Mouse (Mus musculus): ENCODE results near the gene Tufm.
A peak's percentile ranks its signal among the peaks of the same experiment; 100 is the strongest.

The Tufm gene

GRCm38 (mm10) chr7:126487052-126487483 lies at the start of gene Tufm:
Tufm (plus strand) TSS chr7:126487361.
- DNase-seq (ENCODE audit: low read depth, low spot score): peak; percentile 96

- DNase-seq (ENCODE audit: low read depth, low spot score): no peak
These were observed 47.0 kb upstream of the Tufm start for GRCm38 (mm10) chr7:126440134-126440533.

- no peak for DNase-seq (ENCODE audit: low read depth, low spot score)
These were observed 43.2 kb upstream of the Tufm start for GRCm38 (mm10) chr7:126443997-126444396.

GRCm38 (mm10) chr7:126444536-126444935 lies 42.6 kb upstream of the Tufm start:
- DNase-seq (ENCODE audit: low read depth, low spot score): no peak

- no peak for DNase-seq (ENCODE audit: low read depth, low spot score)
These were observed 41.9 kb upstream of the Tufm start for GRCm38 (mm10) chr7:126445104-126445815.

GRCm38 (mm10) chr7:126446217-126446616 lies 40.9 kb upstream of the Tufm start:
- DNase-seq (ENCODE audit: low read depth, low spot score): no peak

GRCm38 (mm10) chr7:126448481-126448880 lies 38.7 kb upstream of the Tufm start:
- no peak for DNase-seq (ENCODE audit: low read depth, low spot score)

GRCm38 (mm10) chr7:126449991-126450390 lies 37.2 kb upstream of the Tufm start:
- no peak for DNase-seq (ENCODE audit: low read depth, low spot score)

GRCm38 (mm10) chr7:126450641-126451040 lies 36.5 kb upstream of the Tufm start:
- DNase-seq (ENCODE audit: low read depth, low spot score): no peak

GRCm38 (mm10) chr7:126452244-126452643 lies 34.9 kb upstream of the Tufm start:
- DNase-seq (ENCODE audit: low read depth, low spot score): no peak

- no peak for DNase-seq (ENCODE audit: low read depth, low spot score)
These were observed 33.3 kb upstream of the Tufm start for GRCm38 (mm10) chr7:126453861-126454260.

GRCm38 (mm10) chr7:126455242-126455641 lies 31.9 kb upstream of the Tufm start:
- DNase-seq (ENCODE audit: low read depth, low spot score): no peak

- DNase-seq (ENCODE audit: low read depth, low spot score): no peak
These were observed 30.5 kb upstream of the Tufm start for GRCm38 (mm10) chr7:126456382-126457266.

- no peak for DNase-seq (ENCODE audit: low read depth, low spot score)
These were observed 28.9 kb upstream of the Tufm start for GRCm38 (mm10) chr7:126458225-126458624.

GRCm38 (mm10) chr7:126458844-126459618 lies 28.1 kb upstream of the Tufm start:
- DNase-seq (ENCODE audit: low read depth, low spot score): no peak

GRCm38 (mm10) chr7:126460623-126461399 lies 26.4 kb upstream of the Tufm start:
- no peak for DNase-seq (ENCODE audit: low read depth, low spot score)

GRCm38 (mm10) chr7:126461626-126462025 lies 25.5 kb upstream of the Tufm start:
- no peak for DNase-seq (ENCODE audit: low read depth, low spot score)

GRCm38 (mm10) chr7:126463004-126463403 lies 24.2 kb upstream of the Tufm start, which contains the start of gene Atp2a1:
Atp2a1 (minus strand) TSS chr7:126463108.
- no peak for DNase-seq (ENCODE audit: low read depth, low spot score)

GRCm38 (mm10) chr7:126463547-126463946 lies 23.6 kb upstream of the Tufm start:
- DNase-seq (ENCODE audit: low read depth, low spot score): no peak

GRCm38 (mm10) chr7:126464121-126464520 lies 23.0 kb upstream of the Tufm start:
- no peak for DNase-seq (ENCODE audit: low read depth, low spot score)

GRCm38 (mm10) chr7:126464836-126465235 lies 22.3 kb upstream of the Tufm start:
- no peak for DNase-seq (ENCODE audit: low read depth, low spot score)
